Mouse (Mus musculus): ENCODE results near the gene Muc1. TPM values are rescaled to one million over a fixed set of nuclear protein-coding genes. Genes with fewer than 3 reads are reported as not detected.
A peak's percentile ranks its signal among the peaks of the same experiment; 100 is the strongest.

Muc1 gene
- total RNA-seq, 1 experiment from 2014 or later = 1.7 TPM

DNA sequence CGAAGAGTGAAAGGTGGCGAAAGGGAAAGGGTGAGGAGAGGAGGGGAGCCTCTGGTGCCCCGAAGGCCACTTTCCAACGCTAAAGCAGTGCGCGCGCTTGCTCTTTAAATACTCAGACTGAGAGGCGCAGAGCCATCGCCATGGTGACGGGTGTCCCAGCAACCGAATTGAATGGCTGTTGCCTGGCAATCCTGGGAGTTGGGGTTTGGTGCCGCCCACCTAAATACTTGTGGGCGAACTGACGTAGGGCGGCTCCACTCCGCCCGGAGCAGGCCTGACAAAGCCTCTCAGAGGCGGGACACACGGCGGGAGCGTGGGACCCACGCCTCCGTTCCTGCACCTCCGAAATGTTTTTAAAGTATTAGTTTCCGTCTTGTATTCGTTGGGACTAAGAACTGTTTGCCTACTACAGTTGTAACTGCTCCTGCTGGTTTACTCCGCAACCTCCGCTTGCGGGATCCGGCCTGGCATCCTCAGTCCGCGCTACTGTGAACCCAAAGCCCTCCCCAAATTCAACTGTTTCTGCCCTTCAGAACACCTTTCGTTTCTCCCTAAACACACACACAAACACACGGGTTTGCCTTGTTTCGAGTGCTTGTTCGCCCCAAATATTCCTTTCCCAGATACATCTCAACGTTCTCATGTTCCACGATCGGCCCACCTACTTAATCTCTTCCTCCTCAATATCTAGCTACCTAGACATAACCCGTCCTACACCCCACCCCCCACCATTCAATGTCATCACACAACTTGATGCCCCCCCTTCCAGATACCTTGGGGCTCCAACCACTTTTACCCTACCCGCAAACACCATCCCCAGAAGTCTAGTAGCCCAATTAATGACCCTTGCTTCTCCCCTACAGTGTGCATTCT is 1.3 kb upstream of the Muc1 start:
- peak; percentile 54 to 64 for ATAC-seq (replicated peaks in 1 of 2; ENCODE audit: insufficient read depth in 1 of 2, low FRiP score in 2 of 2, low TSS enrichment in 1 of 2, low read depth in 1 of 2, poor library complexity in 2 of 2, severe bottlenecking in 2 of 2)

DNA sequence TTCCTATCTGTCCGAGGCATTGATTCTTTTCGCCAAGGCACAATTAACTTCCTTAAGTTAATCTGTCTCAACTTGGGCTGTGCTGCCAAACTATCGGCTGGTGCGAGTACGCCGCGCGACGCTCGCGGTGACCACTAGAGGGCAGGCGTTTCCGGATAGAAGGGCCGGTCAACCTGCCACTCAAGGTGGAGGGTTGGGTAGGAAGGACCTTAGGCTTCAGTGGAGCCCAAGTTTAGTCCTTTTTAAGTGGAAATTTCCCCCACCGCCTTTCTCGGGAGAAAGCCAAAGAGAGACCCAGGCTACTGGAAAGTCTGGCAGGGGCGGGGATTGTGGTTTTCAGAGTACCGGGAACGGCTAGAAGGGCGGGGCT is 692 bp upstream of the Muc1 start:
- ATAC-seq (replicated peaks in 1 of 2; ENCODE audit: insufficient read depth in 1 of 2, low FRiP score in 2 of 2, low TSS enrichment in 1 of 2, low read depth in 1 of 2, poor library complexity in 2 of 2, severe bottlenecking in 2 of 2) = peak; percentile 77 to 80

- no peak for ATAC-seq (replicated peaks in 1 of 2; ENCODE audit: insufficient read depth in 1 of 2, low FRiP score in 2 of 2, low TSS enrichment in 1 of 2, low read depth in 1 of 2, poor library complexity in 2 of 2, severe bottlenecking in 2 of 2)
Measured at GRCm38 (mm10) chr3:89229276-89229675, 419 bp downstream of the Muc1 start.

GRCm38 (mm10) chr3:89230561-89230960 is 1.7 kb downstream of the Muc1 start:
- ATAC-seq (replicated peaks in 1 of 2; ENCODE audit: insufficient read depth in 1 of 2, low FRiP score in 2 of 2, low TSS enrichment in 1 of 2, low read depth in 1 of 2, poor library complexity in 2 of 2, severe bottlenecking in 2 of 2) = no peak

GRCm38 (mm10) chr3:89231345-89231744 is 2.5 kb downstream of the Muc1 start:
- no peak for ATAC-seq (replicated peaks in 1 of 2; ENCODE audit: insufficient read depth in 1 of 2, low FRiP score in 2 of 2, low TSS enrichment in 1 of 2, low read depth in 1 of 2, poor library complexity in 2 of 2, severe bottlenecking in 2 of 2)

GRCm38 (mm10) chr3:89231772-89232275 is 3.0 kb downstream of the Muc1 start:
- no peak for ATAC-seq (replicated peaks in 1 of 2; ENCODE audit: insufficient read depth in 1 of 2, low FRiP score in 2 of 2, low TSS enrichment in 1 of 2, low read depth in 1 of 2, poor library complexity in 2 of 2, severe bottlenecking in 2 of 2)

DNA sequence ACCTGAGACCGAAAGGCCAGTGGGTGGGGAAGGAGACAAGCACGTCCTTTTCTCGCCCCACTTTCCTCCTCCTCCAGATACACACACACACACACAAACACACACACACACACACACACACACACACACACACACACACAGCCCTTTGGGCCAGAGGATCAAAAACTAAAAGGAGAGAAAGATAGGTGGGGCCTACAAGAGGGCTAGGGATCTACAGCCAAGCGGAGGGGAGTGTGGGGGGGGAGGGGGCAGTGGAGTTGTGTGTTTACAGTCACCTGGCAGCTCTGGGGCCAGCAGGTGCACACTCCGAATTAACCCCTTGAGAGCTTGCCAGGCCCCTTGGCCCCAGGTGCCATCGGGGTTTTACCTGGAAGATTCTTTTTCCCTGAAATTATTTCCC is 3.8 kb downstream of the Muc1 start:
- ATAC-seq (replicated peaks in 1 of 2; ENCODE audit: insufficient read depth in 1 of 2, low FRiP score in 2 of 2, low TSS enrichment in 1 of 2, low read depth in 1 of 2, poor library complexity in 2 of 2, severe bottlenecking in 2 of 2) = no peak

DNA sequence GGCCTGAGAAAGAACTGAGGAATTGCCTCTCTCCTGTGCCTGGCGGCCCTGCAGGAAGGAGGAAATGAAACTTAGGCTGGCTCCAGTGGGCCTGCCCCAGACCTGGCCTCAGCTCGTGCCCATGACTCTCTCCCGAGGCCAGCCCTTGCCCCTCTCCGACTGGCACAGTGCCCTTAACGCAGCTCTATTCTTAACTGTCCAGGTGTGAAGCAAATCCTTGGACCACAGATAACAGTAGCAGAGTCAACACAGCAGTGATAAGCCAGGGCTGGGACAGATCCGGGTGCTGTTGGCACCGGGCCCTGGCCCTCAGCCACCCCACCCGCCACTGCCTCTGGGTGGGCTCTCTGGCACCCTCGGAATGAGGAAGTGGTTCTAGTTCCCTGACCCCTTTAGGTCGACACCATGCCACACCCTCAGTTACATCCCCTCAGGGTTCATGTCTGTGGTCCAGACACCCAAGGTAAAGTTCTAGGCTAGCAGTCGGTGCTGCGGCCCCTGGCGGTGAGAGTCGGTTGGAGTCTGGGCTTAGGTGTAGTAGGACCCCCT is 4.8 kb downstream of the Muc1 start:
- peak; percentile 56 to 68 for ATAC-seq (replicated peaks in 1 of 2; ENCODE audit: insufficient read depth in 1 of 2, low FRiP score in 2 of 2, low TSS enrichment in 1 of 2, low read depth in 1 of 2, poor library complexity in 2 of 2, severe bottlenecking in 2 of 2)

DNA sequence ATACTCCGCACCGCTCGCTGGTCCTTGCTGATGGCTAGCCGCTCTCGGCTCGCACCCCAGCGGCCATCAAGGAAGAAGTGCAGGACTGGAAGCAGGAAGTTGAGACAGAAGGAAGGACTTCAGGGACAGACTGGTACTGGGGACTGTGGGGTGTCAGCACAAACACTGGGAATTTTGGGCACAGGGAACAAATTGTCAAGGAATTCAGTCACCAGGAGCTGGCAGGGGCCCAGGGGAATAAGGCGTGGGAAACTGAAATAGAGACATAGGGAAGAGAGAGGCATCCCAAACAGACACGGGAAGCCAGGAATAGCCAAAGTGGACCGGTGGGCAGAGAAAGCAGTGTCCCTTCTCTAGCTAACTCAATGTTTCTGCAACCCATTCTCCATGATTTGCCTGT is 7.7 kb downstream of the Muc1 start:
- no peak for ATAC-seq (replicated peaks in 1 of 2; ENCODE audit: insufficient read depth in 1 of 2, low FRiP score in 2 of 2, low TSS enrichment in 1 of 2, low read depth in 1 of 2, poor library complexity in 2 of 2, severe bottlenecking in 2 of 2)

DNA sequence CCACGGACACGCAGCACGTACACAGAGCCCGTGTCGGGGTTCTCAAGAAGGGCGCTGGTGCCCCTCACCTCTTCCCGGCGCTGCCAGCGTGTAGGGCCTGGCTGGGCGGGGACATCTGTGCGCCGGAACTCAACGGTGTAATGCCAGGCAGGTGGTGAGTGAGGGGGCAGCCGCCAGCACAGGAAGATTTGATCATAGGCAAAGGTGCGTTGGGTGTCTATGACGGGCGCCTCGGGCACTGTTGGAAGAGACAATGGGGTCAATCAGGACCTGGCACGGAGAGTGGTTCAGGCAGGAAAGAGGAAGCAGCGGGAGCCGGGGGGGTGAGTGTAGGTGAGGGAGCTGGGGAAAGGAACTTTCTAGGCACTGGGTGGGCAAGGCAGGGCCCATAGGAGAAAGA is 8.8 kb downstream of the Muc1 start:
- ATAC-seq (replicated peaks in 1 of 2; ENCODE audit: insufficient read depth in 1 of 2, low FRiP score in 2 of 2, low TSS enrichment in 1 of 2, low read depth in 1 of 2, poor library complexity in 2 of 2, severe bottlenecking in 2 of 2) = no peak

GRCm38 (mm10) chr3:89238494-89238893 is 9.6 kb downstream of the Muc1 start:
- no peak for ATAC-seq (replicated peaks in 1 of 2; ENCODE audit: insufficient read depth in 1 of 2, low FRiP score in 2 of 2, low TSS enrichment in 1 of 2, low read depth in 1 of 2, poor library complexity in 2 of 2, severe bottlenecking in 2 of 2)

DNA sequence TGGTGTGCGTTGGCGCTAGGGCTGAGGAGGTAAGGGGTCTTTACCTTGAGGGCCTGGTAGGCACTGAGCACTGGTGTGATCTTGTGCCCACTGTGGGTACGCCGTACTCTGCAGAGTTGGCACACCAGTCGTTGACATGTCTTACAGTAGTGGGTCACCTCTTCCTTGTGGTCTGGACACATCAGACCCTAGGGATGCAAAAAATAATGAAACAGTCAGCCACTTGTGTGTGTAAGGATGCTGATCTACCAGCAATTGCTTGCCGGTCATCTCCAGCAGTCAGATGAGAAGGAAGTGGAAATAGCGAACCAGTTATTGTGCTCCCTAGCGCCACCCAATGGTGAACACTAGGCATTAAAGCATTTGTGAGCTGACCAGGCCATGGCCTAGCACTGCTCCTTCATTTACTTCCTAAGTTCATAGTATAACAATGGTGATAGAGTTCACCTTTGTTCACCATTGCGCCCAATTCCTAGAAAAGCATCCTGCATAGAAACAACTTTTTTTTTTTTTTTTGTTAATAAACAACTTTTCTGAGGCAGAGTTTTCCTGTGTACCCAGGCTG is 13.6 kb downstream of the Muc1 start:
- ATAC-seq (replicated peaks in 1 of 2; ENCODE audit: insufficient read depth in 1 of 2, low FRiP score in 2 of 2, low TSS enrichment in 1 of 2, low read depth in 1 of 2, poor library complexity in 2 of 2, severe bottlenecking in 2 of 2) = 0 out of 4 replicates have a peak, but pooled peaks have one; percentile 24 to 26

- peak; percentile 74 to 80 for ATAC-seq (replicated peaks in 1 of 2; ENCODE audit: insufficient read depth in 1 of 2, low FRiP score in 2 of 2, low TSS enrichment in 1 of 2, low read depth in 1 of 2, poor library complexity in 2 of 2, severe bottlenecking in 2 of 2)
Measured at GRCm38 (mm10) chr3:89243609-89244008, 14.8 kb downstream of the Muc1 start.

DNA sequence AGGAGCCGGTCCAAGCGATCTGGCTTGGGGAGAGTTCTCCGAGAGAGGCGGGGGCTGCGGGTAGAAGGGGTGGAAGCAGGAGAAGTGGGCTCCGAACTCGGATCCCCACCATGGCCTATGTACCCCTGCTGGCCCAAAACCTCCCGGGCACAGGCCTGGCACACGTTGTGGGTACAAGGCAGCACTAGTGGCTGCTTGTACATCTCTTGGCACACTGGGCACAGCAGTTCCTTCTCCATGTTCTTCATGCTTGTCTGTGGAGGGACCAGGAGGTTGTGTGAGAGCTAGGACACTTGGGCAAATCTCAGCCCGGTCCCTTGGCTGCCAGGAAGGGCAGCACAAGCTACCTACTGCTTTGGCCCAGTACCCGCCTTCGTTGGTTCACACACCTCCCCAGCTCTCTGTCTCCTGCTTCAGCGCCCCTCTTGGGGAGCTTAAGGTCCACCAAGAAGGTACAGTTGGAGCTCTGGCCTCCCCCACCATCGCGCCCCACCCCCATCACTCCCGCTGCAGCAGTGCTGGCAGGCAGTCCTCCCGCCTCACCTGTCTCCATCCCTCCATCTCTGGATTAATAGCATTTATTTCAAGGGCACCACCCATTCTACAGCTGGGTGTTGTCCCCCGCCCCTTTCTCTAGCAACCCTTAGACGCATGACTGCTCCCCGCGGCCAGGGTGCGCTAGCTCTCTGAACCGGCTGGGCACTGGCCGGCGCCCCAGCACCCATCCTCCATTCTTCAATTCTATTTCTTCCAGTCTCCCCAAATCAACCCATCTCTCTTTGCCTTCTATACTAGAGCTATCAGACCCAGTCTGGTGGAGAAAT is 15.5 kb downstream of the Muc1 start:
- peak; percentile 20 to 29; a peak in 2 of 4 replicates for ATAC-seq (replicated peaks in 1 of 2; ENCODE audit: insufficient read depth in 1 of 2, low FRiP score in 2 of 2, low TSS enrichment in 1 of 2, low read depth in 1 of 2, poor library complexity in 2 of 2, severe bottlenecking in 2 of 2)

GRCm38 (mm10) chr3:89244982-89245687 is 16.3 kb downstream of the Muc1 start:
- no peak for ATAC-seq (replicated peaks in 1 of 2; ENCODE audit: insufficient read depth in 1 of 2, low FRiP score in 2 of 2, low TSS enrichment in 1 of 2, low read depth in 1 of 2, poor library complexity in 2 of 2, severe bottlenecking in 2 of 2)

DNA sequence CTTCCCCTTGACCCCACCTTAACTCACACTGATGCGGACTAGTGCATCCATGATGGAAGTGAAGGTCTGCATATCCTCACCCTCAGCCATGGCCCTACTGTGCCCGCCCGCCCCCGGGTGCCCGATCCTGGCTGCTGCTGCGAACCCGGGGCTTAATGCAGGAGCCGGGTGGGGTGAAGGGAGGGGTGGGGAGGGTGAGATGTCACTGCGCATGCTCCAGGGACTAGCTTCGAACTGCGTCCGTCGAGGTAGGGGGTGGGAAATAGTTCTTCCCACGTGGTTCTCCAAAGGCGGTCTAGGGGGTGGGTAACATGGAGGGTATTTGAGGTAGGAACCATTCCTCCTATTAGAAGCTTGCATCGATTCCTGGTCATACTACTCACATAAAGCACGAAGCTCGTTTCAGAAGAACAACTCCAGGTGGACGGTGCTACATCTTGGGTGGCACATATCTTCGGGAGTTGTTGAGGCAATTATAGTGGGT is 16.9 kb downstream of the Muc1 start, which contains the start of gene Krtcap2:
Gene Krtcap2 (plus strand): TSS at position 279 of the 484 bp plus-strand sequence.
- ATAC-seq (replicated peaks in 1 of 2; ENCODE audit: insufficient read depth in 1 of 2, low FRiP score in 2 of 2, low TSS enrichment in 1 of 2, low read depth in 1 of 2, poor library complexity in 2 of 2, severe bottlenecking in 2 of 2) = no peak
